Mouse (Mus musculus) layer of hippocampus, adult 2 months (tissue): ENCODE measurements around the gene Nlrp4b. TPM values are rescaled to one million over a fixed set of nuclear protein-coding genes. Genes with fewer than 3 reads are reported as not detected.
"Not testable (repeated sequence)": the region's sequence is repeated elsewhere in the genome, so short reads cannot be mapped to it uniquely, and the experiment has no call there.

Source experiments
- DNase-seq, 2 experiments: peaks; one replicate each; pipeline ENCODE4 v3.0.0; 2022; ENCODE audit warnings: low spot score in 2 of 2
- H3K27ac ChIP-seq: fragments of 200-600 bp; 2 replicates; pipeline ENCODE4 v1.8.1; 2022
- H3K4me3 ChIP-seq: fragments of 200-600 bp; 2 replicates; pipeline ENCODE4 v1.8.1; 2022; ENCODE audit warnings: mild to moderate bottlenecking
- CTCF ChIP-seq: fragments of 200-600 bp; conservative IDR thresholded peaks from 2 replicates; pipeline ENCODE4 v1.8.1; 2022; ENCODE audit warnings: antibody characterized with exemption, mild to moderate bottlenecking, moderate library complexity
- long read RNA-seq, 2 experiments: library from polyadenylated mRNA; stranded (forward); transcript quantifications; one replicate each; pipeline ENCODE4 v2.0.0; 2021; ENCODE audit warnings: borderline mapping rate in 2 of 2
- total RNA-seq, 2 experiments: library from RNA; stranded (reverse); gene quantifications; 2 replicates each; pipeline ENCODE4 v1.2.3; 2021

Nlrp4b gene
- not detected for total RNA-seq
- long read RNA-seq, experiment 1: 0 reads
- long read RNA-seq, experiment 2: 0 reads

DNA sequence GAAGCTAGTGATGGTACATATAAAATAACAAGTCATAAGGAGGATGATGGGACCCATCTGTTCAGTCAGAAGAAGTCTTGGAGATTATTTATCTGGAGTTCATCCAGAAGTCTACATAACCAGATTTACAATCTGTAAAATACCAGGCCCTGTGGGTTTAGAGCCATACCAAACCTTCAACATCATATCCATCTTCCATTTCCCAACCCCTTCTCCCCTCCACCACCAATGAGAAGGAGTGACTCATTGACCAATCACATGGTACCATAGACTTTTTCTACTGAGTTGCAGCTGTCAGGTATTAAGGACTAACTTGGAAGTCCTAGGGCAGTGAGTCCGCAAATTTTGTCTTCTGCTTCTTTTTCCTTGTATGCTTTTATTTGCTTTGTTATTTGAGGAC lies at the start of gene Nlrp4b:
Nlrp4b (plus strand) TSS at position 301 of the 400 bp plus-strand sequence.
- no peak for DNase-seq
- H3K4me3 ChIP-seq: no peak within 1 kb of the TSS
- no peak for TF ChIP-seq CTCF
- no peak within 1 kb of the TSS for H3K27ac ChIP-seq

DNA sequence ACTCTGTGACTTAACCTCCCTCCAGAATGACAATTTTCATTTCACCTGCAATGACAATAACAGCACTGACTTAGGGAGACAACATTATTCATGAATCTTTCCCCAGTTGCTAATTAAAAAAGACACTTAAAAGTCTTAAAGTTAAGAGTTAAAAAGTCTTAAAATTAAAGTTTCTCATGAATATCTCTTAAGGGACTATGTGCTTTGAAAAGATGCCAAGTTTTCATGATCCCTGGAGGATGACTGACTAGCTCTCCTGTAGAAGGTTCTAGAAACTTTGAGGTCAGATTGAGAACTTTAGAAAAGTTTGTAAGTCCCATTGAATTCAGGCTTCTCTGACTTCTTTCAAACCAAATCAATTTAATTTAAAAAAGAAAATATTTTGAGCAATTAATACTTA lies 66.7 kb downstream of the Nlrp4b start, which contains the start of gene Vmn1r71:
Vmn1r71 (minus strand) TSS at position 101 of the 400 bp plus-strand sequence.
- Histone ChIP-seq H3K27ac (no peak within 1 kb of the TSS), H3K4me3 (no peak within 1 kb of the TSS)
- no peak for TF ChIP-seq CTCF
- no peak for DNase-seq

DNA sequence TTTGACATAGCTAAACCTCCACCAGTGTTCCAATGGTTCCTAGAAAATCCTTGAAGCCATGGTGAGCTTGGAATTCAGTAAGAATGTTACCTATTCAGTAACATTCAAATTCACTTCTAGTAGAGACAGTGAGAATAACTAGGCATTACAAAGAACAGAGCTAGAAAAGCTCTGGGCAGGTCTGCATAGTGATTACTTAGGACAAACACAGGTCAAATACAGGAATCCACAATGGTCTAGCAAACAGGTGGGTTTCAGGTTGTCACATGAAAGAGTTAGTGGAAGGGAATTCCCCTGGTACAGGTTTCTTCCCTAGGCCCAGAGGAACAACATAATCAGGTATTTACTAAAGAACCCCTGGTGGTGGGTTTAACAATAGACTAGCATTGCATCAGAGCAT lies 70.0 kb downstream of the Nlrp4b start:
- not testable (repeated sequence) for DNase-seq, H3K4me3 ChIP-seq, H3K27ac ChIP-seq

Other genes with a start within 250 kb of the Nlrp4b start
- not detected for gene Vmn1r67, start 244.5 kb upstream of the Nlrp4b start, total RNA-seq
- 10 to 100 TPM; 14.5 to 15.1 TPM for gene Zik1, start 192.4 kb upstream of the Nlrp4b start, total RNA-seq
- not detected for gene Vmn1r68, start 129.3 kb upstream of the Nlrp4b start, total RNA-seq
- not detected for gene Vmn1r69, start 74.1 kb upstream of the Nlrp4b start, total RNA-seq
- gene Vmn1r70, start 56.3 kb upstream of the Nlrp4b start, total RNA-seq: not detected
- not detected for gene Vmn1r71, start 66.6 kb downstream of the Nlrp4b start, total RNA-seq
- not detected for gene Zscan4b, start 217.3 kb downstream of the Nlrp4b start, total RNA-seq